Mouse (Mus musculus): ENCODE measurements at regions not wholly inside any gene's neighbourhood (a gene's known extent, or its start where the extent isn't known, plus 50 kb on each side); places are given as distances from the start of the nearest gene placed in this dataset.

DNA sequence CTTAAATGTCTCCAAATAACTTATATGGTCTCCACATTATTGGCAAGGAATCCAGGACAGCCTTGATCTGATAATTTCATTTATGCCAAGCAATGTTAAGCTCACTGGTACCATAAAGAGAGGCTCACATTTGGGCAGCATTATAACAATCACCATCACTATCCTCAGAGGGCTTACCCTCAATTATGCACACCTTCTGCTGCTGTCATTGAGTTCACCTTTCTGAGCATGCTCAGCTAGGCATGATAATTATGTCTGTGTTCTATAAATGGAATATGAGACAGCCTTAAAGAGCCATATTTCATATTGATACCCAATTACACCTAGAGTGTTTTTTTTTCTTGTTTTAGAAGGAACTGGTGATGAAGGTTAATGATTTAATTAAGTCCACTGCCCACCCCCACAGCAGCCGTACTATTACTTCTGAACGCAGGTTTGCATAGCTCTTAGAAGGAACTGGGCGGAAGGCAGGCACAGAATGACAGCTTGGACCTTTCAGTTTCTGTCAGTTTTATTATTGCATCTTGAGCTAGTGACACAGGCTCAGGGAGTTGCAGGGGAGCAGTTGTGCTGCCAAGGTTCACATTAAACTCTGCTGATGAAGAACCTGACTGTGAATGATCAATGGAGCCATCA is 424.0 kb upstream of the Sphkap start:
- TF ChIP-seq CTCF (IDR thresholded peaks at IDR 0.05; ENCODE audit: low read depth) (no peak), EP300 (IDR thresholded peaks at IDR 0.05; ENCODE audit: low read depth) (no peak)

Data from heart, postnatal 0 days (tissue).